Mouse (Mus musculus): ENCODE data around the gene Rgl3. TPM values are rescaled to one million over a fixed set of nuclear protein-coding genes. Genes with fewer than 3 reads are reported as not detected.

Gene Rgl3
- polyA plus RNA-seq, 1 experiment from 2014 or later, result 0.70 TPM

GRCm38 (mm10) chr9:22003163-22003554 lies 13.9 kb upstream of the Rgl3 start:
- Histone ChIP-seq H3K9ac (peak overlapping the region; percentile 38), H3K27me3 (no peaks in the 10 kb centered on the region), H3K4me3 (peak overlapping the region; percentile 56), H3K4me2 (peak overlapping the region; percentile 83), H3K9me3 (no peaks in the 10 kb centered on the region), H3K27ac (peak overlapping the region; percentile 71), H3K4me1 (peaks cover 26% of the 10 kb centered on the region), H3K36me3 (peaks cover 40% of the 10 kb centered on the region)
- ATAC-seq (ENCODE audit: insufficient number of reproducible peaks, low FRiP score, low TSS enrichment, low read depth), result no peak
- under 1% methylated on average over 18 of the region's 18 CpGs for WGBS

- Histone ChIP-seq H3K9ac (peak within 1 kb of the TSS; percentile 38), H3K9me3 (no peaks in the 10 kb centered on the region), H3K36me3 (peaks cover 33% of the 10 kb centered on the region), H3K27me3 (no peaks in the 10 kb centered on the region), H3K4me2 (peak within 1 kb of the TSS; percentile 83), H3K27ac (peak within 1 kb of the TSS; percentile 71), H3K4me3 (peak within 1 kb of the TSS; percentile 56), H3K4me1 (peaks cover 26% of the 10 kb centered on the region)
- ATAC-seq (ENCODE audit: insufficient number of reproducible peaks, low FRiP score, low TSS enrichment, low read depth), result peak; percentile 99
- 5% methylated on average over 57 of the region's 57 CpGs for WGBS
These were observed 13.2 kb upstream of the Rgl3 start, which contains the start of the genes Ccdc151 and Prkcsh for GRCm38 (mm10) chr9:22002194-22003162. Gene Ccdc151 (minus strand): TSS chr9:22002634. Gene Prkcsh (plus strand): TSS chr9:22002806.

GRCm38 (mm10) chr9:22001633-22002032 lies 12.4 kb upstream of the Rgl3 start:
- H3K27ac ChIP-seq, result no peak overlapping the region
- H3K4me2 ChIP-seq, result no peak overlapping the region
- no peaks in the 10 kb centered on the region; the same call in 1 of the 2 replicates for H3K27me3 ChIP-seq
- no peaks in the 10 kb centered on the region for H3K9me3 ChIP-seq
- 90% methylated on average over 4 of the region's 4 CpGs for WGBS
- H3K9ac ChIP-seq, result no peak overlapping the region
- H3K36me3 ChIP-seq, result peaks cover 24% of the 10 kb centered on the region
- no peak for ATAC-seq (ENCODE audit: insufficient number of reproducible peaks, low FRiP score, low TSS enrichment, low read depth)
- no peak overlapping the region for H3K4me3 ChIP-seq
- peaks cover 26% of the 10 kb centered on the region for H3K4me1 ChIP-seq

GRCm38 (mm10) chr9:22000296-22000695 lies 11.1 kb upstream of the Rgl3 start:
- H3K9ac ChIP-seq, result no peak overlapping the region
- ATAC-seq (ENCODE audit: insufficient number of reproducible peaks, low FRiP score, low TSS enrichment, low read depth), result no peak

GRCm38 (mm10) chr9:21996178-21996867 lies 7.1 kb upstream of the Rgl3 start:
- Histone ChIP-seq H3K4me3 (no peak overlapping the region), H3K9me3 (no peaks in the 10 kb centered on the region), H3K9ac (no peak overlapping the region), H3K27me3 (peaks cover 22% of the 10 kb centered on the region), H3K27ac (no peak overlapping the region), H3K4me1 (no peaks in the 10 kb centered on the region), H3K4me2 (no peak overlapping the region), H3K36me3 (no peaks in the 10 kb centered on the region)
- WGBS, result 82% methylated on average over 3 of the region's 3 CpGs
- no peak for ATAC-seq (ENCODE audit: insufficient number of reproducible peaks, low FRiP score, low TSS enrichment, low read depth)

More at GRCm38 (mm10) chr9:22000296-22000695, 11.1 kb upstream of the Rgl3 start:
- Histone ChIP-seq H3K36me3 (peaks cover 11% of the 10 kb centered on the region), H3K4me1 (peaks cover 24% of the 10 kb centered on the region), H3K4me3 (no peak overlapping the region), H3K27me3 (no peaks in the 10 kb centered on the region; the same call in 1 of the 2 replicates), H3K4me2 (no peak overlapping the region), H3K9me3 (no peaks in the 10 kb centered on the region), H3K27ac (no peak overlapping the region)
- 89% methylated on average over 6 of the region's 6 CpGs for WGBS

GRCm38 (mm10) chr9:21992227-21992626 lies 3.0 kb upstream of the Rgl3 start:
- Histone ChIP-seq H3K27me3 (peaks cover 63% of the 10 kb centered on the region), H3K4me1 (peaks cover 25% of the 10 kb centered on the region), H3K4me2 (no peak overlapping the region), H3K4me3 (no peak overlapping the region), H3K27ac (no peak overlapping the region), H3K36me3 (no peaks in the 10 kb centered on the region), H3K9me3 (no peaks in the 10 kb centered on the region), H3K9ac (no peak overlapping the region)
- WGBS, result 75% methylated on average over 4 of the region's 4 CpGs
- no peak for ATAC-seq (ENCODE audit: insufficient number of reproducible peaks, low FRiP score, low TSS enrichment, low read depth)

GRCm38 (mm10) chr9:21988421-21989101 lies 685 bp downstream of the Rgl3 start:
- no peak for ATAC-seq (ENCODE audit: insufficient number of reproducible peaks, low FRiP score, low TSS enrichment, low read depth)
- no peaks in the 10 kb centered on the region for H3K9me3 ChIP-seq
- H3K27ac ChIP-seq, result no peak overlapping the region
- peak overlapping the region; percentile 33 for H3K4me3 ChIP-seq
- WGBS, result under 1% methylated on average over 32 of the region's 32 CpGs
- peaks cover 85% of the 10 kb centered on the region for H3K27me3 ChIP-seq
- peaks cover 25% of the 10 kb centered on the region for H3K4me1 ChIP-seq
- H3K36me3 ChIP-seq, result no peaks in the 10 kb centered on the region
- H3K4me2 ChIP-seq, result peak overlapping the region; percentile 56
- H3K9ac ChIP-seq, result peak overlapping the region; percentile 26; the same call in 1 of the 2 replicates

- WGBS, result 9% methylated on average over 36 of the region's 36 CpGs
- no peak for ATAC-seq (ENCODE audit: insufficient number of reproducible peaks, low FRiP score, low TSS enrichment, low read depth)
- H3K9me3 ChIP-seq, result no peaks in the 10 kb centered on the region
- H3K27ac ChIP-seq, result no peak overlapping the region
- peaks cover 79% of the 10 kb centered on the region for H3K27me3 ChIP-seq
- peak overlapping the region; percentile 56; the same call in 1 of the 2 replicates for H3K4me2 ChIP-seq
- no peaks in the 10 kb centered on the region for H3K36me3 ChIP-seq
- H3K4me1 ChIP-seq, result peaks cover 25% of the 10 kb centered on the region
- no peak overlapping the region for H3K9ac ChIP-seq
- no peak overlapping the region for H3K4me3 ChIP-seq
These were observed 1.5 kb downstream of the Rgl3 start for GRCm38 (mm10) chr9:21987592-21988342.

GRCm38 (mm10) chr9:21983911-21984310 lies 5.3 kb downstream of the Rgl3 start:
- Histone ChIP-seq H3K27me3 (peaks cover 41% of the 10 kb centered on the region), H3K4me3 (no peak overlapping the region)
- WGBS, result 31% methylated on average over 3 of the region's 3 CpGs

GRCm38 (mm10) chr9:21978398-21979128 lies 10.7 kb downstream of the Rgl3 start:
- H3K4me1 ChIP-seq, result no peaks in the 10 kb centered on the region
- H3K36me3 ChIP-seq, result no peaks in the 10 kb centered on the region
- no peak overlapping the region for H3K27ac ChIP-seq
- H3K27me3 ChIP-seq, result 0 out of 2 replicates have a peak, but pooled peaks cover 1% of the 10 kb centered on the region
- ATAC-seq (ENCODE audit: insufficient number of reproducible peaks, low FRiP score, low TSS enrichment, low read depth), result no peak
- no peaks in the 10 kb centered on the region for H3K9me3 ChIP-seq
- H3K4me2 ChIP-seq, result no peak overlapping the region
- H3K9ac ChIP-seq, result no peak overlapping the region
- H3K4me3 ChIP-seq, result no peak overlapping the region
- 88% methylated on average over 4 of the region's 4 CpGs for WGBS

More at GRCm38 (mm10) chr9:21983911-21984310, 5.3 kb downstream of the Rgl3 start:
- Histone ChIP-seq H3K9ac (no peak overlapping the region), H3K36me3 (no peaks in the 10 kb centered on the region), H3K4me2 (no peak overlapping the region), H3K9me3 (no peaks in the 10 kb centered on the region), H3K27ac (no peak overlapping the region), H3K4me1 (peaks cover 13% of the 10 kb centered on the region)
- no peak for ATAC-seq (ENCODE audit: insufficient number of reproducible peaks, low FRiP score, low TSS enrichment, low read depth)
